Mouse (Mus musculus) heart, embryonic 15.5 days (tissue): ENCODE results near the gene Tspan5. TPM values are rescaled to one million over a fixed set of nuclear protein-coding genes. Genes with fewer than 3 reads are reported as not detected.

ENCODE experiments used
- ATAC-seq: fragments of 200-750 bp; cut with Nextera tagmentation; replicated peaks from 2 replicates; pipeline ENCODE4 v1.8.0; 2017; ENCODE audit warnings: low read depth, moderate TSS enrichment; ENCODE audit not compliant: insufficient number of reproducible peaks, insufficient read depth, low FRiP score
- H3K27ac ChIP-seq: fragments of 300-500 bp; sonication (generic); 2 replicates; pipeline ENCODE4 v1.5.1; 2015; ENCODE audit warnings: mild to moderate bottlenecking, inconsistent platforms
- H3K27me3 ChIP-seq: fragments of 300-500 bp; sonication (generic); 2 replicates; pipeline ENCODE4 v1.6.1; 2015; ENCODE audit warnings: inconsistent platforms
- H3K36me3 ChIP-seq: fragments of 300-500 bp; sonication (generic); 2 replicates; pipeline ENCODE4 v1.6.1; 2015; ENCODE audit warnings: mild to moderate bottlenecking, inconsistent platforms
- H3K4me1 ChIP-seq: fragments of 300-500 bp; sonication (generic); replicated peaks from 2 replicates; pipeline ENCODE4 v1.6.1; 2015; ENCODE audit warnings: inconsistent platforms
- H3K4me2 ChIP-seq: fragments of 300-500 bp; sonication (generic); 2 replicates; pipeline ENCODE4 v1.6.1; 2015; ENCODE audit warnings: inconsistent platforms, mild to moderate bottlenecking, moderate library complexity
- H3K4me3 ChIP-seq: fragments of 300-500 bp; sonication (generic); 2 replicates; pipeline ENCODE4 v1.5.1; 2015; ENCODE audit warnings: mild to moderate bottlenecking, inconsistent platforms
- H3K9ac ChIP-seq: fragments of 300-500 bp; sonication (generic); 2 replicates; pipeline ENCODE4 v1.6.1; 2015; ENCODE audit warnings: mild to moderate bottlenecking, inconsistent platforms
- H3K9me3 ChIP-seq: fragments of 300-500 bp; sonication (generic); replicated peaks from 2 replicates; pipeline ENCODE4 v1.6.1; 2016; ENCODE audit warnings: inconsistent platforms
- WGBS: fragments of 180-500 bp; shearing (Covaris S2); methylation state at CpG from one replicate; pipeline ENCODE4 v1.1.7; 2015; ENCODE audit warnings: mixed read lengths; 5-methylcytosine and 5-hydroxymethylcytosine counted together
- polyA plus RNA-seq: library from polyadenylated mRNA; unstranded; fragments of >200 nt; fragmentation: Nextera tagmentation; extraction: Ambion mirVana; gene quantifications from 2 replicates; pipeline ENCODE4 v1.2.1, GENCODE M21; 2015

The Tspan5 gene
- polyA plus RNA-seq, 1 experiment from 2014 or later = 14.7 TPM

DNA sequence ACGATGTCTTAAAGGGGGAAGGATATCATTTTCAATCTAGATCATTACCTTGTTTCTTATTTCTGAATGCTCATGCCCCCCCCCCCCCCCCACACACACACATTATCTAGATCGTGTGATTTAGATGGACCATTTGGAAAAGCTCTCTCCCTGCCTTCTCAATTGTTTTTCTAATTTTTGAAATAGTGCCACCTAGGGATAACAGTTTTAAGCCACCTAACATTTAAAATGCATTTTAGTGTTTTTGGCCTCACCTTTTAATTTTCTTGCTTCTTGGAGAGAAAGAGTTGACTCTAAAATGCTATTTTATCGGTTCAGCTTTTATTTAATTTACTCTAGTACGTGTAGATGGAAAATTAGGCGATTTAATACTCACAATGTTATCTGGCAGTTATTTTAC is 94.9 kb downstream of the Tspan5 start:
- Histone ChIP-seq H3K27me3 (no peaks in the 10 kb centered on the region), H3K36me3 (no peaks in the 10 kb centered on the region), H3K9ac (no peak overlapping the region), H3K4me1 (no peaks in the 10 kb centered on the region), H3K4me2 (no peak overlapping the region), H3K4me3 (no peak overlapping the region), H3K27ac (no peak overlapping the region), H3K9me3 (no peaks in the 10 kb centered on the region)
- ATAC-seq = no peak
- 67% methylated on average over 5 of the region's 5 CpGs for WGBS

- Histone ChIP-seq H3K27ac (no peak overlapping the region), H3K4me3 (no peak overlapping the region), H3K4me2 (no peak overlapping the region), H3K9me3 (no peaks in the 10 kb centered on the region), H3K36me3 (no peaks in the 10 kb centered on the region), H3K4me1 (no peaks in the 10 kb centered on the region), H3K27me3 (no peaks in the 10 kb centered on the region), H3K9ac (no peak overlapping the region)
- 87% methylated on average over 6 of the region's 6 CpGs for WGBS
- ATAC-seq = no peak
These were observed 95.7 kb downstream of the Tspan5 start for GRCm38 (mm10) chr3:138837651-138838050.

GRCm38 (mm10) chr3:138839656-138840055 is 97.7 kb downstream of the Tspan5 start:
- Histone ChIP-seq H3K27me3 (no peaks in the 10 kb centered on the region), H3K9ac (no peak overlapping the region), H3K4me3 (no peak overlapping the region), H3K4me1 (no peaks in the 10 kb centered on the region), H3K36me3 (no peaks in the 10 kb centered on the region), H3K27ac (no peak overlapping the region), H3K9me3 (no peaks in the 10 kb centered on the region), H3K4me2 (no peak overlapping the region)
- ATAC-seq = no peak
- WGBS = 73% methylated on average over 6 of the region's 6 CpGs

DNA sequence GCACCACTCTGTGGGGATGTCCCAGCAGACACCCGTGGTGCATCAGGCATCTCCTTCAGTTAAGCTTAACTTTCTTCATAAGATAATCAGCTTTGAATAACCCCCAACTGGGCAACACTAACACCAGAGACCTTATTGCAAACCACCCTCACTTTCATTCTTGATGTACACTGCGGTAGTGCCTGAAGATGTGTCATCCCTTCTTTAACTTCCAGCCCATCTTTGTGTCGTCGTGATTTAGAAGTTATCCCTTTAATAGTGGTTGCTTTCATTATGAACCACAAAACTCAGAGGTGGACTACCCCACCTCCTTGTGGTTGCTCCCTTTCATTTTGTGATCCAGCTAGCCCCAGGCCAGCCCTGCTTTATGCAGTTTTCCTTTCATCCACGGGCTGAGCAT is 99.3 kb downstream of the Tspan5 start:
- WGBS = 77% methylated on average over 5 of the region's 5 CpGs
- no peaks in the 10 kb centered on the region for H3K4me1 ChIP-seq
- no peak overlapping the region for H3K9ac ChIP-seq
- H3K4me3 ChIP-seq = no peak overlapping the region
- no peak overlapping the region for H3K27ac ChIP-seq
- no peaks in the 10 kb centered on the region for H3K36me3 ChIP-seq
- no peak for ATAC-seq
- no peaks in the 10 kb centered on the region for H3K27me3 ChIP-seq
- H3K4me2 ChIP-seq = no peak overlapping the region
- H3K9me3 ChIP-seq = no peaks in the 10 kb centered on the region

DNA sequence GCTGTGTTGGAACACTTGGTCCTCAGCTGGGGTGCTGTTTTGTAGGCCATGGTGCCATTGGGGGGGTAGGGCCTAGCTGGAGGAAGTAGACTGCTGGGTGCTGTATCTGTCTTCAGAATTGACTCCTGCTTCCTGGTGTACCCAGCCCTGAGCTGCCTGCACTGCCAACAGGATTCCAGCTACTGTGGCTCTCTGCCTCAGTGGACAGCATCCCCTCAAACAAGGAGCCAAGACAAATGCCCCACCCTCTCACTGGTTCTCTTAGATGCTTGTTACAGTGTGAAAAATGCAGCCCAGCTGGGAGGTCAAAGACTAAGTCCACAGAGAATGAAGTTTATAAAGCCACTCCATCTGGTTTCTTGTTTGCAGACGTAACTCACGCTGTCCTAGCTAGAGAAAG is 101.2 kb downstream of the Tspan5 start:
- WGBS = 81% methylated on average over 2 of the region's 2 CpGs
- Histone ChIP-seq H3K36me3 (no peaks in the 10 kb centered on the region), H3K4me1 (no peaks in the 10 kb centered on the region), H3K9me3 (no peaks in the 10 kb centered on the region), H3K4me3 (no peak overlapping the region), H3K27me3 (no peaks in the 10 kb centered on the region), H3K27ac (no peak overlapping the region), H3K4me2 (no peak overlapping the region), H3K9ac (no peak overlapping the region)
- ATAC-seq = no peak

- Histone ChIP-seq H3K4me1 (no peaks in the 10 kb centered on the region), H3K36me3 (no peaks in the 10 kb centered on the region), H3K27ac (no peak overlapping the region), H3K9me3 (no peaks in the 10 kb centered on the region), H3K9ac (no peak overlapping the region), H3K4me3 (no peak overlapping the region), H3K27me3 (no peaks in the 10 kb centered on the region), H3K4me2 (no peak overlapping the region)
- WGBS = 88% methylated on average over 5 of the region's 5 CpGs
- ATAC-seq = no peak
These were observed 101.6 kb downstream of the Tspan5 start for GRCm38 (mm10) chr3:138843641-138844040.

- Histone ChIP-seq H3K4me3 (no peak overlapping the region), H3K9ac (no peak overlapping the region), H3K4me2 (no peak overlapping the region), H3K36me3 (no peaks in the 10 kb centered on the region), H3K27me3 (no peaks in the 10 kb centered on the region), H3K4me1 (no peaks in the 10 kb centered on the region), H3K9me3 (no peaks in the 10 kb centered on the region), H3K27ac (no peak overlapping the region)
- ATAC-seq = no peak
- 93% methylated on average over 1 of the region's 1 CpGs for WGBS
These were observed 103.8 kb downstream of the Tspan5 start for GRCm38 (mm10) chr3:138845820-138846219.

DNA sequence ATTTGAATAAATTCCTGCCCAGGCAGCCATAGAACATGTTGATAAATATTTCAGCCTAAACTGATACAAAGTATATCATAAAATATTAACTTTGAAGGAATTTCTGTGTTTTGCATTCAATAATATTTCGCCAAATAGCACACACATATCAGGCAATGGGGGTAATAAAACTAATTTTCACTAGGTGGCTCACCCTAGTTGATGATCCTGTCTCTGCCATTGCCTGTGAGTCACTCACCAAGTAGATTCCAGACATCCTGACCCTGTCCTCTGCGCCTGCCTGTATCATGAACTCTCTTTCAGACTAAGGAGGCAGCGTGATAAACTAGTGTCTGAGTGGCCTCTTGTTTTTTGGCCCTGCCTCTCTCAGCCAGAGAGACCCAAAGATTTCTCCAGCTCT is 105.8 kb downstream of the Tspan5 start:
- Histone ChIP-seq H3K4me2 (no peak overlapping the region), H3K4me1 (no peaks in the 10 kb centered on the region; the same call in 1 of the 2 replicates), H3K9ac (no peak overlapping the region), H3K27ac (no peak overlapping the region), H3K4me3 (no peak overlapping the region), H3K9me3 (no peaks in the 10 kb centered on the region), H3K36me3 (no peaks in the 10 kb centered on the region), H3K27me3 (no peaks in the 10 kb centered on the region)
- 56% methylated on average over 3 of the region's 3 CpGs for WGBS
- ATAC-seq = no peak

DNA sequence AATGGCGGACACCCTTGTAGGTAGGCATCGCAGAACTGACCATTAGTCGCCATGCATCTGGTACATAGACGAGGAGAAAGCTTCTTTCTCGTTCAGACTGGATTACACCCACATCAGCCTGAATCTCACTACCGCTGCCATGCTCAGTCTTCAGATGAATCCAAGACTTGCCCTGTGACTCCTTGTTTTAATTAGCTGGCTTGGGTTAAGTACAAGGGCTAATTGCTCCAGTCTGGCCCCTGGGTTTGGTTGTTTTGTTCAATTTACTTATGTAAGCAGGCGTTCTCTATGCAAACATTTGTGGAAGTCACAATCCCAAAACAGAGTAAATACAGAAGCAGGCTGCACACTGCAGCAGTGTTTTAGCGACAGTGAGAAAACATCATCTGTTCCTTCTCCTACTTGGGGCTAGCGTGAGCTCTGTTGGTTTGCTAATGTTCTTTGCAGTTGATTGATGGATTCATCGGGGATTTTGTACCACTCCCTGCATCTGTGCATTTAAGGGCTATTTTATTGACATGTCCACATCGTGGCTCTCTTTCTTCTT is 107.8 kb downstream of the Tspan5 start:
- H3K9ac ChIP-seq = no peak overlapping the region
- WGBS = 76% methylated on average over 11 of the region's 11 CpGs
- H3K4me3 ChIP-seq = no peak overlapping the region
- no peak overlapping the region for H3K4me2 ChIP-seq
- H3K27ac ChIP-seq = no peak overlapping the region
- no peaks in the 10 kb centered on the region; the same call in 1 of the 2 replicates for H3K4me1 ChIP-seq
- H3K36me3 ChIP-seq = no peaks in the 10 kb centered on the region
- ATAC-seq = no peak
- H3K27me3 ChIP-seq = no peaks in the 10 kb centered on the region
- H3K9me3 ChIP-seq = no peaks in the 10 kb centered on the region

GRCm38 (mm10) chr3:138851876-138852275 is 109.9 kb downstream of the Tspan5 start:
- Histone ChIP-seq H3K27me3 (no peaks in the 10 kb centered on the region), H3K36me3 (no peaks in the 10 kb centered on the region), H3K27ac (no peak overlapping the region), H3K9ac (no peak overlapping the region), H3K4me1 (peaks cover 9% of the 10 kb centered on the region), H3K9me3 (no peaks in the 10 kb centered on the region), H3K4me2 (no peak overlapping the region), H3K4me3 (no peak overlapping the region)
- no peak for ATAC-seq
- WGBS = 71% methylated on average over 8 of the region's 8 CpGs

DNA sequence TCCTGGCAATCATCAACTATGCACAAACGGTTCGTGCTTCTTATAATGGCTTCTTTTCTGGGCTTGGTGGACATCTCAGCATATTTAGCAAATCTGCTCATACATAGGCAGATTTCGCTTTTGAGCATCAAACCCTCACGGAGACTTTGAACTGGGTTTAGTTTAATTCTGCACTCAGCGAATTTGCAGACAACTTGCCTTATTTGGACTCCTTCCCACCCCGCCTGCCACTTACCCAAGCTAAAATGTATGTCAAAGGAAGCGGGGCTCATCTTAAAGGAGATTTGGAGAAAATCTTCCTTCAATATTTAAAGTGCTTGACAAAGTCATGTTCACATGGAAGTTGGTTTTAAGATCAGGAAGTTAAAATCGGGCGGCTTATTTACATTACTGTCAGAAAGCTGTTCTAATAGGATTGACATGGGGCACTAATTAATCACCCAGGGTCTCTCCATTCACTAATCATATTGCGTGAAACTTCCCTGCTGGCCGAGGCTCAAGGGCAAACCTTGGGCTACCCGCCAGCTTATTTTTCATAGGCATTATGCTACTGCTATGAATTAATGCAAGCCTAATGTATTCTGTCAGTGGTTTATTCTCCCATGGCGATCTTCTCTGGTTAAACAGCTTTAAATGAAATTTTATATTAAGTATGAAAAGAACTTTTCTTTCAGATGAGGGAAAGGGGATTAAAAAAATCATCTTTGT is 111.1 kb downstream of the Tspan5 start:
- Histone ChIP-seq H3K9me3 (no peaks in the 10 kb centered on the region), H3K27ac (no peak overlapping the region), H3K4me2 (no peak overlapping the region), H3K4me1 (peaks cover 16% of the 10 kb centered on the region), H3K4me3 (no peak overlapping the region), H3K9ac (no peak overlapping the region), H3K27me3 (no peaks in the 10 kb centered on the region), H3K36me3 (no peaks in the 10 kb centered on the region)
- 61% methylated on average over 13 of the region's 13 CpGs for WGBS
- no peak for ATAC-seq
